Comparison of ENCODE assay signal across 8 mouse cellular contexts in the genomic region with DNA sequence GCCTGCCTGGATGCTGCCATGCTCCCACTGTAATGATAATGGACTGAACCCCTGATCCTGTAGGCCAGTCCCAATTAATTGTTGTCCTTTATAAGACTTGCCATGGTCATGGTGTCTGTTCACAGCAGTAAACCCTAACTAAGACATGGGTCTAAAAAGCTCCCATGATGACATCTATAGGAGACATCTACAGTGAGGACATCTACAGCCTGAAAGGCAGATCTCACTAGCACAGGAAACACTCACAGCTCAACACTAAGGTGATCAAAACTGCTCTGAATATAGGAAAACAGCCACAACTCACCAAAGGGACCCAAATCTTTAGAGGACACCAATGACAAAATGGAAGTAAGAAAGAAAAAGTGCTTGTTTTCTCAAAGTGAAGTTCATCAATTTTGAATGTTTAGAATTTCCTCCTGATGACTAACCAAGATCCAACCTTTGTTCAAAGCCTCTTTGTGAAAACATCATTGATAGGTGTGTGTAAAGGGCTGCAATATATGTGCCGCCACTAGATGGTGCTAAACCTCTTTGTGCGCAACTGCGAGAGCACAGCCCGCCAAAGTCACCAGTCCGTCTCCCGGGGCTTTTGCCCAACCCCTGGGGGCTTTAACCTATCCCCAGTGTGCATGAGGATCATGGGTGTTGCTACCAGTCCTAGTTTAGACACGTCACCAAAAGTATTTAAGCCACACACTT. TPM values are rescaled to one million over a fixed set of nuclear protein-coding genes. Genes with fewer than 3 reads are reported as not detected.
DNase-seq lines count a peak whose midpoint lies in the region; ATAC-seq and TF ChIP-seq lines count a peak whose summit lies in the region.
"Not testable (repeated sequence)": the region's sequence is repeated elsewhere in the genome, so short reads cannot be mapped to it uniquely, and the experiment has no call there.

No protein-coding gene starts in this region.

- peak overlapping the region; percentile 34 for H3K9ac ChIP-seq in heart, embryonic 15.5 days
- H3K9ac ChIP-seq in kidney, postnatal 0 days (ENCODE audit: low read depth, low read length); limb, embryonic 15.5 days; midbrain, embryonic 16.5 days (ENCODE audit: low read depth, low read length): not testable (repeated sequence)

- not testable (repeated sequence) for H3K36me3 ChIP-seq in forebrain, embryonic 10.5 days (replicated peaks); heart, embryonic 15.5 days; kidney, postnatal 0 days (ENCODE audit: insufficient read depth, low read length); limb, embryonic 15.5 days; midbrain, embryonic 16.5 days (ENCODE audit: control insufficient read depth, insufficient read depth, low read length)

- H3K9me3 ChIP-seq in forebrain, embryonic 10.5 days; heart, embryonic 15.5 days (replicated peaks); kidney, postnatal 0 days (replicated peaks; ENCODE audit: low read length); limb, embryonic 15.5 days; midbrain, embryonic 16.5 days (replicated peaks; ENCODE audit: control insufficient read depth, low read length, poor library complexity, severe bottlenecking): not testable (repeated sequence)

- H3K4me1 ChIP-seq in forebrain, embryonic 10.5 days; kidney, postnatal 0 days (replicated peaks; ENCODE audit: insufficient read depth, low read length); limb, embryonic 15.5 days; midbrain, embryonic 16.5 days (ENCODE audit: control insufficient read depth, insufficient read depth, low read length): not testable (repeated sequence)
- peaks cover 12% of the 10 kb centered on the region for H3K4me1 ChIP-seq in heart, embryonic 15.5 days (replicated peaks)

- not testable (repeated sequence) for H3K27me3 ChIP-seq in forebrain, embryonic 10.5 days (ENCODE audit: poor library complexity, severe bottlenecking); heart, embryonic 15.5 days; kidney, postnatal 0 days (ENCODE audit: insufficient read depth, low read length); limb, embryonic 15.5 days; midbrain, embryonic 16.5 days (ENCODE audit: control insufficient read depth, insufficient read depth, low read depth, low read length)

- not testable (repeated sequence) for ATAC-seq in heart, embryonic 15.5 days (replicated peaks; ENCODE audit: insufficient number of reproducible peaks, insufficient read depth, low FRiP score, low read depth); kidney, postnatal 0 days (replicated peaks; ENCODE audit: low FRiP score, low read depth); limb, embryonic 15.5 days (ENCODE audit: insufficient number of reproducible peaks, low FRiP score, low TSS enrichment, low read depth)
- ATAC-seq in midbrain, embryonic 16.5 days = peak; percentile 42; the same call in 1 of the 2 replicates

- 0% methylated on average over 7 of the region's 7 CpGs for WGBS in forebrain, embryonic 10.5 days
- WGBS in heart, embryonic 15.5 days = 0% methylated on average over 7 of the region's 7 CpGs
- 0% methylated on average over 7 of the region's 7 CpGs for WGBS in kidney, postnatal 0 days
- WGBS in limb, embryonic 15.5 days = 0% methylated on average over 7 of the region's 7 CpGs
- WGBS in midbrain, embryonic 16.5 days = 0% methylated on average over 7 of the region's 7 CpGs

- H3K27ac ChIP-seq in forebrain, embryonic 10.5 days; heart, embryonic 15.5 days; kidney, postnatal 0 days; limb, embryonic 15.5 days; midbrain, embryonic 16.5 days (ENCODE audit: low read length): not testable (repeated sequence)

- peak overlapping the region; percentile 37 for H3K4me3 ChIP-seq in forebrain, embryonic 10.5 days
- peak overlapping the region; percentile 39 for H3K4me3 ChIP-seq in heart, embryonic 15.5 days
- H3K4me3 ChIP-seq in kidney, postnatal 0 days (replicated peaks; ENCODE audit: low read depth, low read length); limb, embryonic 15.5 days; midbrain, embryonic 16.5 days (ENCODE audit: low read depth, low read length): not testable (repeated sequence)

- TF ChIP-seq CTCF in kidney, postnatal 0 days (IDR thresholded peaks at IDR 0.05; ENCODE audit: low read depth) = peak; percentile 77

- DNase-seq in 416B (ENCODE audit: low read depth) = peak; percentile 48
- peak; percentile 53 for DNase-seq in adrenal gland, postnatal 25 days
- not testable (repeated sequence) for DNase-seq in forebrain, embryonic 10.5 days (ENCODE audit: extremely low spot score, low spot score); kidney, postnatal 0 days (ENCODE audit: low spot score)
- peak; percentile 46 to 69 for DNase-seq in spleen, postnatal 10 days (ENCODE audit: low spot score in 2 of 2)

- peak overlapping the region; percentile 59 for H3K4me2 ChIP-seq in heart, embryonic 15.5 days
- peak overlapping the region; percentile 44 for H3K4me2 ChIP-seq in kidney, postnatal 0 days (ENCODE audit: low read length)
- H3K4me2 ChIP-seq in limb, embryonic 15.5 days = peak overlapping the region; percentile 33
- peak overlapping the region; percentile 41 for H3K4me2 ChIP-seq in midbrain, embryonic 16.5 days (ENCODE audit: low read length)

RNA-seq across cellular contexts. Expression of a gene that starts 3.6 kb away (rescaled TPM):
- 12.9 and 13.1 TPM in 2 replicates for total RNA-seq in adrenal gland, postnatal 25 days (2021)
- polyA plus RNA-seq in forebrain, embryonic 10.5 days (2016; fragmentation: Nextera tagmentation; extraction: Ambion mirVana) = 0.59 and 1.0 TPM in 2 replicates
- polyA plus RNA-seq in heart, embryonic 15.5 days (2015; fragmentation: Nextera tagmentation; extraction: Ambion mirVana) = 5.9 and 7.4 TPM in 2 replicates
- 0.79 and 1.5 TPM in 2 replicates for polyA plus RNA-seq in kidney, postnatal 0 days (2015; fragmentation: Nextera tagmentation; extraction: Ambion mirVana)
- polyA plus RNA-seq in limb, embryonic 15.5 days (2015; fragmentation: Nextera tagmentation; extraction: Ambion mirVana) = 2.1 and 2.6 TPM in 2 replicates
- polyA plus RNA-seq in midbrain, embryonic 16.5 days (2015; fragmentation: Nextera tagmentation; extraction: Ambion mirVana) = 0.57 and 0.78 TPM in 2 replicates
